8 mouse cellular contexts compared by ENCODE assay signal in the genomic region with DNA sequence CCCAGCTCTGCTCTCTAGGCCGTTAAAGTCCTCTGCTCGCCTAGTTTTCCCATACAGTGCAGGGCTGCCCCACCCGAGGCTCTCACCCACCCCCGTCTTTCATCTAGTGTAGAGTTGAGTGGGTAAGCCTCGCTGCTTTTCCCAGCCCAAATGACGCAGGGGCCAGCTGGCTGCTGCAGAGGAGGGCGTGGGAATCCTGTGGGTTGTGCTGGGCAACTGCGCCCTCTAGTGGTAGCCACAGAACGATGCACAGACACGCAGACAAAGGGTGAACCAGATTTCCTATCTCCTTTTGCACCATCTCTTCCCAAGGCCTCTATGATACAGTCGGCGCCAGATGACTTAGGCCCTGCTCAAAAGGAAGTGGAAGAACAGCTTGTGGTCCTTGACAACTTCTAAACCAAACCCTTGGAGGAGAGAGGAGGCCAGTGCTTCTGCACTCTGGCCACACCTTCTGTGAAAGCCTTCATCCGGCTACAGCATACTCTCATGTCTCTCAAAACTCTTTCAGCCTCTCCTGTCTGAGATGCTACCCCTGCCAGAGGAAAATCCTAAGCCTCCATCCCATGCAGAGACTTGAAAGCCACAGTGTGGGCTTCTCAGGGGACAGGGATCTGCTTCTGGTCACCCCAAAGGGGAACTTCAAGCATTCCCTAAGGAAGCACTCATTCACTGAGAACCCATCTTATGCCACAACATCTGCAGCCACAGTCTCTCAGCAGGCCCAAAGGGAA. TPM values are rescaled to one million over a fixed set of nuclear protein-coding genes. Genes with fewer than 3 reads are reported as not detected.
A peak's percentile ranks its signal among the peaks of the same experiment; 100 is the strongest.
DNase-seq lines count a peak whose midpoint lies in the region; ATAC-seq and TF ChIP-seq lines count a peak whose summit lies in the region.

No protein-coding gene starts in this region.

- no peak for TF ChIP-seq EP300 in CH12.LX (IDR thresholded peaks at IDR 0.05; ENCODE audit: low read length)
- TF ChIP-seq EP300 in heart, postnatal 0 days (IDR thresholded peaks at IDR 0.05; ENCODE audit: low read depth) = no peak

- ATAC-seq in forebrain, embryonic 12.5 days (ENCODE audit: low FRiP score) = peak; percentile 88
- peak; percentile 83 for ATAC-seq in heart, postnatal 0 days (ENCODE audit: insufficient read depth, low read depth)
- ATAC-seq in liver, embryonic 15.5 days (ENCODE audit: insufficient read depth) = peak; percentile 46; the same call in 1 of the 2 replicates
- ATAC-seq in neural tube, embryonic 12.5 days (ENCODE audit: low FRiP score, low read depth) = peak; percentile 81

- H3K79me2 ChIP-seq in CH12.LX (replicated peaks; ENCODE audit: control insufficient read depth, extremely low read depth, insufficient read depth, poor library complexity, severe bottlenecking) = no peaks in the 10 kb centered on the region

- no peak overlapping the region for H3K4me2 ChIP-seq in CH12.LX (ENCODE audit: insufficient read depth, low read depth, poor library complexity, severe bottlenecking)
- H3K4me2 ChIP-seq in forebrain, embryonic 12.5 days = 0 out of 2 replicates have a peak overlapping the region, but pooled peaks have one; percentile 13
- H3K4me2 ChIP-seq in heart, postnatal 0 days (ENCODE audit: low read depth, low read length) = peak overlapping the region; percentile 28
- H3K4me2 ChIP-seq in liver, embryonic 15.5 days = no peak overlapping the region
- H3K4me2 ChIP-seq in neural tube, embryonic 12.5 days (replicated peaks) = peak overlapping the region; percentile 32; the same call in 1 of the 2 replicates

- H3K4me1 ChIP-seq in CH12.LX (ENCODE audit: control insufficient read depth in 1 of 2, insufficient read depth in 2 of 2) = no peaks in the 10 kb centered on the region
- peaks cover 17% of the 10 kb centered on the region for H3K4me1 ChIP-seq in forebrain, embryonic 12.5 days
- H3K4me1 ChIP-seq in heart, postnatal 0 days (ENCODE audit: control insufficient read depth, insufficient read depth) = peaks cover 38% of the 10 kb centered on the region
- H3K4me1 ChIP-seq in liver, embryonic 15.5 days (replicated peaks) = peaks cover 3% of the 10 kb centered on the region; the same call in 1 of the 2 replicates
- H3K4me1 ChIP-seq in neural tube, embryonic 12.5 days = peaks cover 17% of the 10 kb centered on the region
- no peaks in the 10 kb centered on the region; the same call in 1 of the 2 replicates for H3K4me1 ChIP-seq in testis, adult 2 months (ENCODE audit: control insufficient read depth, insufficient read depth, low read length)

- no peaks in the 10 kb centered on the region for H3K36me3 ChIP-seq in CH12.LX (replicated peaks in 1 of 2; ENCODE audit: control insufficient read depth in 1 of 2, insufficient read depth in 1 of 2, low read length in 1 of 2)
- no peaks in the 10 kb centered on the region for H3K36me3 ChIP-seq in forebrain, embryonic 12.5 days (replicated peaks)
- no peaks in the 10 kb centered on the region for H3K36me3 ChIP-seq in heart, postnatal 0 days (replicated peaks; ENCODE audit: control insufficient read depth, insufficient read depth, low read length)
- H3K36me3 ChIP-seq in liver, embryonic 15.5 days (replicated peaks) = no peaks in the 10 kb centered on the region
- no peaks in the 10 kb centered on the region for H3K36me3 ChIP-seq in neural tube, embryonic 12.5 days
- H3K36me3 ChIP-seq in testis, adult 2 months (ENCODE audit: control insufficient read depth, insufficient read depth, low read length) = no peaks in the 10 kb centered on the region

- H3K4me3 ChIP-seq in CH12.LX (replicated peaks in 1 of 3; ENCODE audit: low read depth in 2 of 3, low read length in 2 of 3, poor library complexity in 1 of 3) = no peak overlapping the region
- H3K4me3 ChIP-seq in forebrain, embryonic 12.5 days (replicated peaks) = no peak overlapping the region
- H3K4me3 ChIP-seq in heart, postnatal 0 days (ENCODE audit: low read depth, low read length) = no peak overlapping the region
- H3K4me3 ChIP-seq in liver, embryonic 15.5 days (replicated peaks) = no peak overlapping the region
- H3K4me3 ChIP-seq in neural tube, embryonic 12.5 days = no peak overlapping the region
- no peak overlapping the region for H3K4me3 ChIP-seq in testis, adult 2 months (ENCODE audit: control insufficient read depth, low read depth, low read length)

- 10% methylated on average over 13 of the region's 13 CpGs for WGBS in forebrain, embryonic 12.5 days
- 10% methylated on average over 13 of the region's 13 CpGs for WGBS in heart, postnatal 0 days
- WGBS in liver, embryonic 15.5 days (ENCODE audit: insufficient replicate concordance) = 10% methylated on average over 13 of the region's 13 CpGs
- 10% methylated on average over 13 of the region's 13 CpGs for WGBS in neural tube, embryonic 12.5 days

- peak; percentile 96 for TF ChIP-seq RAD21 in CH12.LX (IDR thresholded peaks at IDR 0.05; ENCODE audit: low read depth, low read length)

- TF ChIP-seq CTCF in CH12.LX (conservative IDR thresholded peaks at IDR 0.05 in 1 of 2, IDR thresholded peaks at IDR 0.05 in 1 of 2; ENCODE audit: low read depth in 2 of 2, low read length in 2 of 2) = peak; percentile 86 to 97
- TF ChIP-seq CTCF in heart, postnatal 0 days (IDR thresholded peaks at IDR 0.05; ENCODE audit: low read depth) = peak; percentile 97
- peak; percentile 100 for TF ChIP-seq CTCF in testis, adult 2 months (IDR thresholded peaks at IDR 0.05; ENCODE audit: control insufficient read depth, insufficient read depth, insufficient replicate concordance, low read depth, low read length)

- H3K27me3 ChIP-seq in CH12.LX (replicated peaks) = peaks cover 70% of the 10 kb centered on the region
- H3K27me3 ChIP-seq in forebrain, embryonic 12.5 days = peaks cover 3% of the 10 kb centered on the region; the same call in 1 of the 2 replicates
- H3K27me3 ChIP-seq in heart, postnatal 0 days (ENCODE audit: control insufficient read depth, insufficient read depth, low read length) = no peaks in the 10 kb centered on the region
- no peaks in the 10 kb centered on the region for H3K27me3 ChIP-seq in liver, embryonic 15.5 days
- no peaks in the 10 kb centered on the region for H3K27me3 ChIP-seq in neural tube, embryonic 12.5 days (replicated peaks)
- H3K27me3 ChIP-seq in testis, adult 2 months (ENCODE audit: control insufficient read depth, insufficient read depth, low read length) = no peaks in the 10 kb centered on the region

- dilution Hi-C loops in CH12.LX (cut with MboI; ENCODE audit: extremely low pct_ligation_motif_present, extremely low pct_unique_long_range_greater_than_20kb, low sequenced_read_pairs) = no loop called here

- no peaks in the 10 kb centered on the region for H3K9me3 ChIP-seq in CH12.LX (replicated peaks; ENCODE audit: low read length)
- H3K9me3 ChIP-seq in forebrain, embryonic 12.5 days = no peaks in the 10 kb centered on the region; the same call in 1 of the 2 replicates
- H3K9me3 ChIP-seq in heart, postnatal 0 days (replicated peaks; ENCODE audit: control insufficient read depth, low read length) = no peaks in the 10 kb centered on the region
- no peaks in the 10 kb centered on the region for H3K9me3 ChIP-seq in liver, embryonic 15.5 days (replicated peaks)
- H3K9me3 ChIP-seq in neural tube, embryonic 12.5 days = no peaks in the 10 kb centered on the region

- TF ChIP-seq POLR2A in CH12.LX (IDR thresholded peaks at IDR 0.05; ENCODE audit: low read depth, low read length) = no peak
- no peak for TF ChIP-seq POLR2A in testis, adult 2 months (IDR thresholded peaks at IDR 0.05; ENCODE audit: control insufficient read depth, low read depth, low read length)

- peak; percentile 65 for DNase-seq in CH12.LX (ENCODE audit: extremely low read depth)
- DNase-seq in c-Kit-positive CD71-positive TER-119-negative erythroid progenitor cells, embryonic 14.5 days (ENCODE audit: low read depth) = peak; percentile 50
- peak; percentile 88 for DNase-seq in heart, postnatal 0 days (ENCODE audit: low spot score)
- DNase-seq in kidney, postnatal 36 days = peak; percentile 78 to 87

- H3K9ac ChIP-seq in CH12.LX (ENCODE audit: insufficient read depth, low read depth) = no peak overlapping the region
- H3K9ac ChIP-seq in forebrain, embryonic 12.5 days = peak overlapping the region; percentile 12; the same call in 1 of the 2 replicates
- H3K9ac ChIP-seq in heart, postnatal 0 days (replicated peaks; ENCODE audit: low read depth, low read length) = no peak overlapping the region
- no peak overlapping the region for H3K9ac ChIP-seq in liver, embryonic 15.5 days
- no peak overlapping the region for H3K9ac ChIP-seq in neural tube, embryonic 12.5 days

- H3K27ac ChIP-seq in CH12.LX (ENCODE audit: insufficient read depth, low read depth) = no peak overlapping the region
- peak overlapping the region; percentile 51; the same call in 1 of the 2 replicates for H3K27ac ChIP-seq in forebrain, embryonic 12.5 days
- no peak overlapping the region for H3K27ac ChIP-seq in heart, postnatal 0 days (ENCODE audit: low read depth)
- H3K27ac ChIP-seq in liver, embryonic 15.5 days (replicated peaks) = no peak overlapping the region
- H3K27ac ChIP-seq in neural tube, embryonic 12.5 days = no peak overlapping the region
- H3K27ac ChIP-seq in testis, adult 2 months (ENCODE audit: control insufficient read depth, insufficient read depth, low read depth, low read length) = no peak overlapping the region

- in situ Hi-C loops in CH12.LX (cut with MboI; ENCODE audit: low pct_ligation_motif_present, low pct_unique_long_range_greater_than_20kb, low sequenced_read_pairs) = loop anchor here (5.0 to 25.0 kb wide), 3 partner anchors 123 to 508 kb away; a partner anchor contains a TSS

TF ChIP-seq in CH12.LX, 34 proteins besides CTCF, POLR2A, EP300 and RAD21 (continues in another document):
- no peak for TF ChIP-seq ZKSCAN1 (IDR thresholded peaks at IDR 0.05; ENCODE audit: borderline replicate concordance, low read depth, low read length)
- TF ChIP-seq USF2 (conservative IDR thresholded peaks at IDR 0.05; ENCODE audit: low read depth, low read length) = no peak
- TF ChIP-seq IRF4 (IDR thresholded peaks at IDR 0.05; ENCODE audit: low read depth, low read length) = peak; percentile 40; the same call in 1 of the 2 replicates
- TF ChIP-seq TCF12 (IDR thresholded peaks at IDR 0.05; ENCODE audit: low read depth, low read length) = peak; percentile 39; the same call in 1 of the 2 replicates
- no peak for TF ChIP-seq E2F4 (IDR thresholded peaks at IDR 0.05; ENCODE audit: insufficient replicate concordance, low read depth, low read length)
- no peak for TF ChIP-seq UBTF (IDR thresholded peaks at IDR 0.05; ENCODE audit: low read depth, low read length)

RNA-seq across cellular contexts. Expression of a gene that starts 49.3 kb away (rescaled TPM):
- total RNA-seq in CH12.LX (2012; rRNA removed) (50.7 and 54.3 TPM in 2 replicates), CH12.LX (2014; rRNA removed) (44.7 and 49.4 TPM in 2 replicates)
- 45.9 and 52.5 TPM in 2 replicates for polyA plus RNA-seq in CH12.LX (2012; ENCODE audit: insufficient read length, low read depth)
- 31.6 and 33.9 TPM in 2 replicates for polyA plus RNA-seq in forebrain, embryonic 12.5 days (2016; fragmentation: Nextera tagmentation; extraction: Ambion mirVana)
- 529 and 840 TPM in 2 replicates for total RNA-seq in heart, postnatal 0 days (2014; rRNA removed; ENCODE audit: low replicate concordance)
- 128 and 145 TPM in 2 replicates for polyA plus RNA-seq in heart, postnatal 0 days (2015; fragmentation: Nextera tagmentation; extraction: Ambion mirVana)
- polyA plus RNA-seq in liver, embryonic 15.5 days (2015; fragmentation: Nextera tagmentation; extraction: Ambion mirVana) = 32.7 and 33.8 TPM in 2 replicates
- polyA plus RNA-seq in neural tube, embryonic 12.5 days (2016; fragmentation: Nextera tagmentation; extraction: Ambion mirVana) = 44.9 and 45.1 TPM in 2 replicates
- polyA plus RNA-seq in testis, adult 2 months (2012; rRNA removed) = 28.9 and 54.8 TPM in 2 replicates

Comparison
In these comparisons a context has a peak if more than half of its experiments do, and no peak if none do; other contexts are left out.
1. H3K4me2 ChIP-seq: peak in forebrain, embryonic 12.5 days (single experiment), heart, postnatal 0 days (single experiment) and neural tube, embryonic 12.5 days (single experiment); none in CH12.LX (single experiment) and liver, embryonic 15.5 days (single experiment).
2. Peak in every context shown above with its lines, with median percentiles within 50 percentile points of each other: DNase-seq, CTCF ChIP-seq and ATAC-seq.